Mouse (Mus musculus): ENCODE results near the gene Nelfb. TPM values are rescaled to one million over a fixed set of nuclear protein-coding genes. Genes with fewer than 3 reads are reported as not detected.

Nelfb gene
- polyA plus RNA-seq, 1 experiment = 60.6 TPM

GRCm38 (mm10) chr2:25230581-25230980, 19.3 kb upstream of the Nelfb start:
- DNase-seq (ENCODE audit: low spot score) = no peak

- DNase-seq (ENCODE audit: low spot score) = no peak
Observed at GRCm38 (mm10) chr2:25229582-25229981, 18.3 kb upstream of the Nelfb start.

- no peak for DNase-seq (ENCODE audit: low spot score)
Observed at GRCm38 (mm10) chr2:25228995-25229530, 17.8 kb upstream of the Nelfb start.

DNA sequence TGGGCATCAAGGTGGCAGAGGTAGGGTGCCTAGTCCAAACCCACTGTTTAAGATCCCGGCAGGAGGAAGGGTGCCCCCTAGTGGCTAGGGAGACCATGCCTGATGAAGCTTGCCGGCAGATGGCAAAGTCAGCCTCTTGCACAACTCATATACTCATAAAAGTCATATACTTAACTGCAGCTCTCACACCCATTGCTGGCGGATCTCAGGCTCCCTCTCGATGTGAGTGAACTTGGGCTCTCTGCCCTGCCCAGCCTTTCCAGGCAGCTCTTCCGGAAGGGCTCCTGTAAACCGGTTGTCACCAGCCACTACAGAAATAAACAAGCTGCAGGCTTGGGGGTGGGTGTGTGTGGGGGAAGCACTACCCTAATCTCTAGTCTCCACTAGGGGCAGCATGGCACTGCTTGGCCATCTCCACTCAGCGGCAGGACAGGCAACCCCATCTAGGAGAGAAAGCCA, 17.2 kb upstream of the Nelfb start:
- DNase-seq (ENCODE audit: low spot score) = peak; percentile 74

DNA sequence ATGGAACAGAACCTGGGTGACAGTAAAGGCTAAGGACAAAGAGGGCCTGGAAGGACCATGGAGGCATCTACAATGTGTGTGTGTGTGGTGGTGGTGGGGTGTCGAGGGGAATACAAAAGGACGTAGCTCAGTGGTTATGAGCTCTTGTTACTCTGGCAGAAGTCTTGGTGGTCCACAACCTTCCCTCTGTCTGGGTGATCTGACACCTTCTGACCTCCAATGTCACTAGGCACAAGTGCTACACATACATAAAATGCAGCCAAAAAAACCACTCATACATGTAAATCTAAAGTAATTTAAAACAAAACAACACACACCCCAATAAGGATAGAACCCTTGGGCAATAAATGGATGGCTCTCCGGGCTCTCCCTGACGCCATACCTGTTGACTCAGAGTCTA, 16.1 kb upstream of the Nelfb start:
- no peak for DNase-seq (ENCODE audit: low spot score)

DNA sequence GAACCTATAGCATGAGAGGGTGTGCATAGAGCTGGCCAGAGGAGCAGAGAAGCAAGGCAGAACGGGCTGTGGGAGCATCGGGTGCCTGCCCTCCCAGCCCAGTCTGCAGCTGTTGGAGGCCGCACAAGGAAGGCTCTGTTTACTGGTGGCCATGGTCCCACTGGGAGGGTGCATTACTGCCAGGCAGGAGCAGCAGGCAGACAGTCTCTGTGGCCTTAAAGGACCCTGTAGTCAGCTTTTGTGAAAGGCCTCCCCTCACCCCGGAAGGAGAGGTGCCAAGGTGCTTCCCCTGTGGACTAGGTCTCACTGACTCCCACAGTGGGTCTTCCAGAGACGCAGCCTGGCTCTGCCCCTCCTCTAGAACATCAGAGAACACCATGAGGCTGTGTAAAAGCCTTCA, 15.6 kb upstream of the Nelfb start:
- DNase-seq (ENCODE audit: low spot score) = no peak

DNA sequence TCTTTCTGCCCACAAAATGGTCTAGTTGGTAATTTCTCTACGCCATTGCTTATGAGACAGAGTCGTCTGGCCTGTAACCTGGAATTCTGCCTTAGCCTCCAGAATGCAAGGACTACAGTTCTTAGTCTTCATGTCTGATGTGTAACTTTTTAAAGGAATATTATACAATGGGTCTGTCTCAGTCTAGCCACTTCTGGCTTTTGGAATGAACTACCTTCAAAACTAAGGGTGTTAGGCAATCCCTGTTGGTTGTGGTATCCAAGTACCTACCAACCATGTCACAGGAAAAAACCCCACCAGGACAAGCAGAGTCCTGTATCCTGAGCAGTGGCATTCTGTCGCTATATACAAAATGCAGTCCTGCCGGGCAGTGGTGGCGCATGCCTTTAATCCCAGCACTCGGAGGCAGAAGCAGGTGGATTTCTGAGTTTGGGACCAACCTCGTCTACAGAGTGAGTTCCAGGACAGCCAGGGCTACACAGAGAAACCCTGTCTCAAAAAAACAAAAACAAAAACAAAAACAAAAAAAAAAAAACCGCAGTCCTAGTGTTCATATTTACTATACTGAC, 14.6 kb upstream of the Nelfb start:
- DNase-seq (ENCODE audit: low spot score) = no peak

DNA sequence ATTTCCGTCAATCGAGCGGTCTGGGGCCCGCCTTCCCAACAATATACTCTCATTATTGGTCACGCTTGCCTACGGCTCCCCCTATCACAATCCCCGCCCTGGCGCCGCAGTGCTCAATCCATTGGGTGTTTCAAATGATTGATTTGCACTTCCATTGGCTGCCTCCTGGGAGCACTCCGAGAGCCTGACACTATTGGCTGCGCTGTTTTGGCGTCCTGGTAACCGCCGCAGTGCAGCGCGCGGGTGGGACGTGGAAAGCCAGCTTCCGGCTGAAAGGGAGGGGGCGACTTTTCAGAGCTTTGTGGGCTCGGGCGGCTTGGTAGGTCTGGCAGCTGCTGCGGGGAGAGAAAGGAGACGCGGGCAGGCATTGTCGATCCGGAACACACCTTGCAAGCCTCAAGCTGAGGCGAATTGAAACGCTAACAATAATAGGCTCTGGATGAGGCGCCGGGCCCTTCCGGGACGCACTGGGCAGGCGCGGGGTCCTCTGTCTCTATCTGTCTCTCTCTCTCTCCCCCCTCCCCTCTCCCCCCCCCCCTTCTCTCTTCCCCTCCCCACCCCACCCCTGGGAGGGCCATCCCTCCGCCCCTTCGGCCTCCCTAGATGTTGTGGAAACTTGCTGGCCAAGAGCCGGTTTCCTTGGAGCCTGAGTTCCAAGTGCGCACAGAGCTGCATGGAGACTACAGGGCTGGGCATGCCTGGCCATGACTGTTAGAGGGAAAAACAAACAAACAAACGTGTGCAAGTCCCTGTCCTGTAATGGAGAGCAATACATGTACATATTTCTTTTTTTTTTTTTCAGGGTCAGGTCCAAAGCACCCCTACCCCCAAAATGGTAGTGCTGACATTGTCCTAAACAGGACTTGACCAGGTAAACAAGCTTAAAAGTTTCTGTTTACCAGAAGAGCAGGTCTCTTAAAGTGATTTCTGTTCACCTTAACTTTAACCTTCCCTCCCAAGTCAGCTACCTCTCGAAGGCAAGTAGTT, 13.8 kb upstream of the Nelfb start:
- DNase-seq (ENCODE audit: low spot score) = peak; percentile 89

DNA sequence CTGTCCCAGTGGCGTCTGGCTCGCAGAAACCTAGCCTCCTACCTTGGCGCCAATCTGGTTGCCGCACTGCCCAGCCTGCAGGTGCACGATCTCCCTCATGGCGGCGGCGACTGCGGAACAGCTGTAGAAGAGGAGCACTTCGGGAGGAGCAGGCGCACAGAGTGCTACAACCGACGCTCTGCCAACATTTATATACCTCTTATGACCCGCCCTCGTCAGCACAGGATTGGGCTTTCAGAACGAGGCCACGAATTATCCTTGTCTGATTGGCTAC, 13.1 kb upstream of the Nelfb start, which contains the start of gene Tubb4b:
TSS of gene Tubb4b (minus strand) at position 211 of the 274 bp plus-strand sequence.
- no peak for DNase-seq (ENCODE audit: low spot score)

GRCm38 (mm10) chr2:25223681-25224491, 12.6 kb upstream of the Nelfb start:
- peak; percentile 87 for DNase-seq (ENCODE audit: low spot score)

DNA sequence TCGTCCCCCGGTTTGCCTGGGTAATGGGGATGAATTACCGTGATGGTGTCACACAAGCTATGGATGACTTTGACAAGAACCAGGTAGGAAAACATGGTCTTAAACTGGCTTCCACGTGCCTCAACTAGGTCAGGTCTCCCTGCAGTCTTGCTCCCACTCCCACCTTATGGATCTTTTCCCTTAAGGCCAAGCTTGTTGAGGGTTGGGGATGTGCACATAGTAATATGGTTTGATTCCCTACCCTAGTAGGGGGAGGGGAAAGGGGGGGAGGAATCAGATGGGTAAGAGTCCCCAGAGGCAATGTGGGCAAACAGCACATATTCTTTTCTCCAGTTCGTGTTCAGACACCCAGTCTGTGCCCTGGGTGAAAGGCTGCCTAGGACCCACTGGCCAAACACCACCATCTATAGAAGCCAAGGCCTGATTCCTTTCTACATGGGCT, 10.1 kb upstream of the Nelfb start:
- DNase-seq (ENCODE audit: low spot score) = no peak

DNA sequence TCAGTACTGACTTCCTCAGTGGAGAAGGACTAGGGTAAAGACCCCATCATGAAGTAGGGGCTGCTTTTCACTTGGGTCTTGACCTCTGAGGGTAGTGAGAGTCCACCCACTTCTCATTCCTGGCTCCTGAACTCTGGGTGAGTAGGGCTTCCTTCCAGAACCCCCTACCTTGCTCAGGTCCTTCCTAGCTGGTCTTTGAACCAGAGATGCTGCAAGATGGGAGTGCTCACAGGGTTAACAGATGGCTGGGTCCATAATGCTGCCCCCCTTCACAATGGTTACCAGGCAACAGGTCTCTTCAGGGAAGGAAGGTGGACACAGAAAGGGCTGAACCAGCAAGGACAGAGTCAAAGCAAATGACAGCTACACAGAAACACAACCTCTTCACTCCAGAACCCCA, 7.2 kb upstream of the Nelfb start, which contains the start of gene Fam166a:
TSS of gene Fam166a (plus strand) at position 301 of the 400 bp plus-strand sequence.
- DNase-seq (ENCODE audit: low spot score) = no peak

- DNase-seq (ENCODE audit: low spot score) = no peak
Observed at GRCm38 (mm10) chr2:25217666-25218065, 6.4 kb upstream of the Nelfb start.

- no peak for DNase-seq (ENCODE audit: low spot score)
Observed at GRCm38 (mm10) chr2:25214444-25214843, 3.2 kb upstream of the Nelfb start, which contains the start of gene Stpg3. Gene Stpg3, minus strand, starts transcription at chr2:25214637.

GRCm38 (mm10) chr2:25213266-25213865, 2.1 kb upstream of the Nelfb start:
- no peak for DNase-seq (ENCODE audit: low spot score)

GRCm38 (mm10) chr2:25210686-25211085, 603 bp downstream of the Nelfb start:
- no peak for DNase-seq (ENCODE audit: low spot score)

DNA sequence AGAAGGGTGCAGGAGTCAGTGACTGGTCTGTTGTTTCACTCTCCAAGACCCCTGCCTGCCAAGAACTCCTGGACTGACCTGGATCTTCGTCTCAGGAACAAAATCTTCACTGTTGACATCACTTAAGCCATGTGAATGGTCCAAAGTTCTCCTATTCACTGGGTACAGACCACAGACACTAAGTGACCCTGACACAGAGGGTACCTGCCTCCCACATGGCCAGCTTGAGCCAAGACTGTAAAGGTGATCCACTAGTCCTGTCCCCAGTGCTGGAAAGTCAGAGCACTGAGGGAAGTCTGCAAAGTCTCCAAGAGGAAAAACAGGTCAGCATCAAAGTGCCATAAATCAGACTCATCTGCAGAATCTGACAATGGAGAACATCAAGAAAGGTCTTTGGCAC, 3.7 kb downstream of the Nelfb start:
- DNase-seq (ENCODE audit: low spot score) = no peak

DNA sequence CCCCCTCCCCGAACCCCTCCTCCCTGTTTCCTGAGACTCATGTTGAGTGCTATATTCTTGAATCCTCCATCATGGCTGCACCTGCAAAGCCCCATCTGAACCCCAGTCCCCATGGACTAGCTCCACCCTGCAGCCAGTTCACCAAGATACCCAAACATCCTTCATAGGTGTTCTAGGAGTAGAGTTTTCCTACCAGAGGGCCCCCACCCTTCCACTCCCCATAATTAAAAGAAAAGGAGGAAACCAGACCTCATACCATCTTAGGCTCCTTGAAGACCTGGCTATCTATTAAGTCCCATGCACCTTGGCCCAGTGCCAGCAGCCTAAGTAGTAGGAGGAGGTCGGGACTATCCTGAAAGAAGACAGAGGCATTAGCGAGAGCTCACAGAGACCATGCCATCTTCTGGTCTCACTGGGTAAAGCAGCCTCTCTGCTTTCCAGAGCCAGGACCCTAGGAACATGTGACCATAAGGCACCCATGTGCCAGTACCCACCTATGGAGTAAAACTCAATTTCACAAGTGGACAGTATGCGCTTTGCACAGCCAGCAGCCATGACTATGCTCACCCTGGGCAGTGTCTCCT, 7.6 kb downstream of the Nelfb start:
- no peak for DNase-seq (ENCODE audit: low spot score)

DNA sequence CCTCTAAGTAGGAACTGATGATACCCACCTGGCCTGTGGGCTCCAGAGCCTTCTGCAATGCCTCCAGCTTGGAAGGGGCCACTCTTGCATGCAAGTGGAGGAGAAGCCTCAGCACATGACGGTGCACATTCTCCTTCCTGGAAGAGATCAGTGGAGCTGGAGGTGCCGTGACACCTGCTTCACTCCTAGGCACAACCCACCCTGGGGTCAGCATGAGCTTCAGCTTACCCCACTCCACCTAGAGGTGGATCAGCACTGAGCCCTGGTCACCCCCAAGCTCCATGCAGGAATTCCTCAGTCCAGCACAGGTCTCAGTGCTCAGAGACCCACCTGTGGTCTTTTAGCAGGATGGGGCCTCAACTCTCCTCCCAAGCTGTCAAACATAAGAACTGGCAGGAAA, 10.7 kb downstream of the Nelfb start:
- DNase-seq (ENCODE audit: low spot score) = no peak

GRCm38 (mm10) chr2:25197946-25198345, 13.3 kb downstream of the Nelfb start:
- no peak for DNase-seq (ENCODE audit: low spot score)

GRCm38 (mm10) chr2:25197191-25197590, 14.1 kb downstream of the Nelfb start:
- no peak for DNase-seq (ENCODE audit: low spot score)

All from urinary bladder, adult 2 months (tissue).